Mouse (Mus musculus) frontal cortex, postnatal 25 days (tissue): ENCODE data around the gene Tkfc.

Source experiments
- DNase-seq, 2 experiments: peaks; one replicate each; pipeline ENCODE4 v3.0.0; 2022; ENCODE audit warnings: low spot score in 2 of 2

Gene Tkfc

GRCm38 (mm10) chr19:10605293-10605900 is at the start of gene Tkfc, which contains the start of gene Ddb1:
Gene Tkfc, minus strand, starts transcription at chr19:10605654.
Gene Ddb1, plus strand, starts transcription at chr19:10605327.
- peak; percentile 98 to 99 for DNase-seq

GRCm38 (mm10) chr19:10648156-10648555 is 42.7 kb upstream of the Tkfc start:
- DNase-seq: no peak

- no peak for DNase-seq
Measured at GRCm38 (mm10) chr19:10645616-10646015, 40.2 kb upstream of the Tkfc start.

- DNase-seq: no peak
Measured at GRCm38 (mm10) chr19:10640589-10641378, 35.3 kb upstream of the Tkfc start.

GRCm38 (mm10) chr19:10640080-10640479 is 34.6 kb upstream of the Tkfc start:
- no peak for DNase-seq

GRCm38 (mm10) chr19:10637840-10638239 is 32.4 kb upstream of the Tkfc start:
- no peak for DNase-seq

GRCm38 (mm10) chr19:10634872-10635318 is 29.4 kb upstream of the Tkfc start:
- DNase-seq: peak in 1 of 2 experiments; percentile 50

- DNase-seq: peak; percentile 21 to 32
Measured at GRCm38 (mm10) chr19:10634106-10634871, 28.8 kb upstream of the Tkfc start, which contains the start of gene Vwce. Gene Vwce, plus strand, starts transcription at chr19:10634213.

- no peak for DNase-seq
Measured at GRCm38 (mm10) chr19:10608573-10609240, 3.3 kb upstream of the Tkfc start.

GRCm38 (mm10) chr19:10605901-10606622 is 608 bp upstream of the Tkfc start:
- DNase-seq: no peak

GRCm38 (mm10) chr19:10604534-10604933 is 920 bp downstream of the Tkfc start:
- DNase-seq: no peak

GRCm38 (mm10) chr19:10603660-10604523 is 1.6 kb downstream of the Tkfc start:
- no peak for DNase-seq

GRCm38 (mm10) chr19:10602787-10603186 is 2.7 kb downstream of the Tkfc start:
- DNase-seq: peak; percentile 83 to 86

- DNase-seq: no peak
Measured at GRCm38 (mm10) chr19:10602247-10602769, 3.1 kb downstream of the Tkfc start.

GRCm38 (mm10) chr19:10599648-10600047 is 5.8 kb downstream of the Tkfc start:
- no peak for DNase-seq

GRCm38 (mm10) chr19:10598188-10598587 is 7.3 kb downstream of the Tkfc start:
- DNase-seq: no peak

GRCm38 (mm10) chr19:10591659-10592377 is 13.6 kb downstream of the Tkfc start:
- DNase-seq: no peak

- no peak for DNase-seq
Measured at GRCm38 (mm10) chr19:10590301-10590700, 15.2 kb downstream of the Tkfc start.
